Mouse (Mus musculus) liver, embryonic 14.5 days (tissue): ENCODE results near the gene Pitpna.

Experiments
- CTCF ChIP-seq: IDR thresholded peaks from 2 replicates; pipeline ENCODE4 v1.5.1; 2016; ENCODE audit warnings: antibody characterized with exemption, low read depth, control low read depth
- EP300 ChIP-seq: IDR thresholded peaks from 2 replicates; pipeline ENCODE4 v1.6.1; 2016; ENCODE audit warnings: antibody characterized with exemption, low read depth

- TF ChIP-seq CTCF (no peak), EP300 (no peak)
Measured at GRCm38 (mm10) chr11:75643323-75643722, 55.4 kb downstream of the Pitpna start.
